Mouse (Mus musculus): ENCODE results near the gene Hoxd3.
A peak's percentile ranks its signal among the peaks of the same experiment; 100 is the strongest.

The Hoxd3 gene

DNA sequence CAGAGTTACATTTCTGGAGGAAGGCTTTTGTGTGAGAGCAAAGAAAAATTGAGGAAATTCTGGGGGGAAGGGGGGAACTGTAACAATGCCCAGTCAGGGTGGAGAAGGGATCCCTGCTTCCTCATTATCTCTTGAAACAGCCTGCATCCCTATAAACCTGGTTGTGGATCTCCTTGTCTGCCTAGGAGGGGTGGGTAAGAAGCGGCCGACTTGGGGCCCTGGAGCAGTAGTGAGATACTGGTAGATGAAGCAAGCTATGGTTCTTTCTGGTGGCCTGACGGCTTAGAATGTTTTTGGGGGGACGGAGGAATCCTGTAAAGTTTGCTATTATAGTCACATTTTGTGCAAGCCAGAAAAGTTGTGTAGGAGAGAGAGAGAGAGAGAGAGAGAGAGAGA, 18.3 kb upstream of the Hoxd3 start:
- no peak for DNase-seq

DNA sequence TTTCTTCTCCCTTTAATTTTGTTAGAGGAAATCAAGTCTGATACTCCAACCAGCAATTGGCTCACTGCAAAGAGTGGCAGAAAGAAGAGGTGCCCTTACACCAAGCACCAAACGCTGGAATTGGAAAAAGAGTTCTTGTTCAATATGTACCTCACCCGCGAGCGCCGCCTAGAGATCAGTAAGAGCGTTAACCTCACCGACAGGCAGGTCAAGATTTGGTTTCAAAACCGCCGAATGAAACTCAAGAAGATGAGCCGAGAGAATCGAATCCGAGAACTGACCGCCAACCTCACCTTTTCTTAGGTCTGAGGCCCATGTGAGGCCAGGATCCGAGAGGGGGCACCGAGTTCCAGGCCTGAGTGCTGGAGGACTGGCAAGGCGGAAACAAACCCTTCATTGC, 17.7 kb upstream of the Hoxd3 start:
- DNase-seq: no peak

DNA sequence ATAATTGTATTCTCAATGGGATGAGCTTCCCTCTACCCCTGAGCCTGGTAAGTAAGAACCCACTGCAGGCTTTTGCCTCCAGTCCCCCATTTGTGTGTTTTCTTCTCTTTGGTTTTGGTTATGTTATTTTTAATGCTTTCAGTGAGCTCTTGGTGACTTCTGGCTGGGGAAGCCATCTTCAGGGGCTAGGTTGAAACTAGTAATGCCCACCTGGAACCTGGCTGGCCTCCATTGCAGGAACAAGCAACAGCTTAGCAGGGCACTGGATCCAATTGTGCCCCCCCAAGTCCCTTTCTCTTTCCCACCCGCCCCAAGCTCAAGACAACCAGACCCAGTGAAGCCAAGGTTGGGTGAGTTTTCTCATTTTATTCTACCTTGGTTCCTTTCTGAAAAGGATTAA, 16.3 kb upstream of the Hoxd3 start:
- no peak for DNase-seq

DNA sequence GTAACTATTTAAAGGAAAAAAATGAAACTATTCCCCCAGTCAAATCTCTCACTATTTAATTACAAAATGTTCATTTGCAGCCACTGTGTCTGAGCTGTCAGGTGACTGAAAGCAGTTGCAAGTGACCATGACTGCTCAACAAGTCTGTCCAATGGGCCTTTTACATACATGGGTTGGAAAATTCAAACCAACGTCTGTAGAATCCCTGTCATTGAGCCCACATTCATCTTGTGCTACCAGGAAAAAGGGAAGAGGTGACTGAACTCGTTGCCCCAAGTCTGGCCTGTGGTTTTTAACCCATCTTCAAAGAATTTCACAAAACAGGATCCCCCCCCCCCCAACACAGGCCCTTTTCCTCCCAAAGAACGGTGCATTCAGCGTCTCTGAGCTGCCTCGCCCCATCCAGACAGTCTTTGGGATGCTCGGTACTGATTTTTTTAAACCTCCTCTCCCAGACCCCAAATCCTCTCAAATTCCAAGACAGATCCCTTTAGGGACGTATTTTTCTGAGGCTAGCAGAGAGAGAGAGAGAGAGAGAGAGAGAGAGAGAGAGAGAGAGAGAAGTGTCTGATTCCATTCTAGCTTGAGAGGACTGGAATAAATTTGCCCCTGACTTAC, 15.8 kb upstream of the Hoxd3 start:
- DNase-seq: no peak

DNA sequence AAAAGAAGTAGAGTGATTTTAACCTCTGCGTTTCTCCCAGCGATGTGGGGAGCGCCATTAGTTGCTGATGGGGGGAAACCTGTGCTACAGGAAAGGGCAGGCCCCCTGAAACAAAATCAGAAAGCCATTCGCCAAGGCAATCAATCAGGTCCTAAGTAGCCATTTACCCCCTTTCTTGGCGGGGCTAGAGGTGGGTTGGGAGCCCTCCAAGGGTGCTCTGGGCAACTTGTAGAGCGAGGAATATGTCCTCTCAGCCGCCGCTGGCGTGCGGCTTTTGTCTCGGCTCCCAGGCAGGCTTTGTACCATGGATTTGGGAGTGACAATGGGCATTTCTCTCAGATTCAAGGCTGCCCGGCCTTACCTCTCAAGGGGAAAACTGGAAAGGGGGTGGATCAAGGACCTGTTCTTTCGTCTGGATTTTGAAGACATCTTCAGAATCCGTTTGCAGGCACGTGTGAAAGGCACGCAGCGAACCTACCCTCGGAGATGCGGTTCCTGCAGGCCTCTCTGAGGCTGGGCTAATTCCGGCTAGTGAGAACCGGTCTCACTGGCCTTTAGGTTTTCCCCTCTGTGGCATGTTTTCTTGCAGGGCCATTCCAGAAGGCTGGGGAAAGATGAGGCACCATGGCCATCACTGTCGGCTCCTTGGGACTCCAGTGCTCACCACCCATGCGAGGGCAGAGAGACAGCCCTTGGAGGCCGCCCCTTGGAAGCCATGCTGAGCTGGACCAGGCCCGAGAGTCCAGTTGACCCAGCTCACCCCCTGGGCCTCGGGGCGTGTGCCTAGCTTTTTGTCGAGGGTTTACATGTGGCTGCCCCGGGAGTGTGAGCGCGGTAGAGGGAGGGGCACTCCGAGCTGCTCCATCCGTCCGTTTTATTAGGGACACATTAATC, 15.0 kb upstream of the Hoxd3 start:
- no peak for DNase-seq

DNA sequence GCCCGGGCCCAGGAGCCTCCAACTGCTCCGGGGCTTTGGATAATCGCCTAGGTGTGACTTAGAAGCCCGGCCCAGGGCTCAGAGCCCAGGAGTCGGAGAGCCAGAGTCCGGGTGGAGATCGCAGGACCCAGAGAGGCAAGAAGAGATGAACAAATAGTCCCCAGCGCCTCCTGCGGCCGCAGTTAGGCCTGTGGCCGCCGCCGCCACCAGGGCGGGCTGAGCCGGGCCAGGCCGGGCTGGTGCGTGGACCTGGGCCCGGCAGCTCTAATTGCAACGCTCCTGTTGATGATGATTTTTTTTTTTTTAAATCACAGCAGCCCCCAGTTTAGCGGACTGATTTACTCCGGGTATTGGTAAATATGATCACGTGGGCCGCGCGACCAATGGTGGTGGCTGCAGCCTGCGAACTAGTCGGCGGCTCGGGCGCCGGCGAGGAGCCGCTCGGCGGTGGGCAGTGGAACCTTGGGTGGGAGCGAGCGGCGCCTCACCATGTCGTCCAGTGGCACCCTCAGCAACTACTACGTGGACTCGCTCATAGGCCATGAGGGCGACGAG, 14.1 kb upstream of the Hoxd3 start, which contains the start of gene Hoxd9:
Hoxd9 (plus strand) TSS at position 161 of the 555 bp plus-strand sequence.
- no peak for DNase-seq

DNA sequence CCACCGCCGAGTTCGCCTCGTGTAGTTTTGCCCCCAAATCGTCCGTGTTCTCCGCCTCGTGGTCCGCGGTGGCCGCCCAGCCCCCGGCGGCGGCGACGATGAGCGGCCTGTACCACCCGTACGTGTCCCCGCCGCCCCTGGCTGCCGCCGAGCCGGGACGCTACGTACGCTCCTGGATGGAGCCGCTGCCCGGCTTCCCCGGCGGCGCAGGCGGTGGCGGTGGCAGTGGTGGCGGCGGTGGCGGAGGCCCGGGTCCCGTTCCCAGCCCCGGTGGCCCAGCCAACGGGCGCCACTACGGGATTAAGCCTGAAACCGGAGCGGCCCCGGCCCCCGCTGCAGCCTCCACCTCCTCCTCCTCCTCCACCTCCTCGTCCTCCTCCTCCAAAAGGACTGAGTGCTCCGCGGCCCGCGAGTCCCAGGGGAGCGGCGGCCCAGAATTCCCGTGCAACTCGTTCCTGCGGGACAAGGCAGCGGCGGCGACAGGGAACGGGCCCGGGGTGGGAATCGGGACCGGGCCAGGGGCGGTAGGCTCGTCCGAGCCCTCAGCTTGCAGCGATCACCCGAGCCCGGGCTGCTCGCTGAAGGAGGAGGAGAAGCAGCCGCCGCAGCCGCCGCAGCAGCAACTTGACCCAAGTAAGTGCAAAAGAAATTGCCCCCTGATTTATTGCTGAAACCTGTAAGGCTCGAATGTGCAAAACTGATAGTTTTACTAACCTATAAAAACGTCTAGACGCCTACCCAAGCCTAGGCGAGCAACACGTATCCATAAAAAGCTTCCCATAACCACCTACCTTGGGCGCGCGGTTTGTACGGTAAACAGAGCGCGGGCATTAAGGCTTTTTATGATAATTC, 13.3 kb upstream of the Hoxd3 start:
- DNase-seq: no peak

DNA sequence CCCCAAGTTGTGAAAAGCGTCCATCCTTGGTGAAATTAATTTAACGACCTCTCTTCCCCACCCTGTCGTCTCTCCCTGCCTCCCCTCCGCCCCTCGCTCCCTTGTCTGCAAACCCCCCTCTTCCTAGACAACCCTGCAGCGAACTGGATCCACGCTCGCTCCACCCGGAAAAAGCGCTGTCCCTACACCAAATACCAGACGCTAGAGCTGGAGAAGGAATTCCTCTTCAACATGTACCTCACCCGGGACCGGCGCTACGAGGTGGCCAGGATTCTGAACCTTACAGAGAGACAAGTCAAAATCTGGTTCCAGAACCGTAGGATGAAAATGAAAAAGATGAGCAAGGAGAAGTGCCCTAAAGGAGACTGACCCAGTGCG, 12.7 kb upstream of the Hoxd3 start:
- no peak for DNase-seq

DNA sequence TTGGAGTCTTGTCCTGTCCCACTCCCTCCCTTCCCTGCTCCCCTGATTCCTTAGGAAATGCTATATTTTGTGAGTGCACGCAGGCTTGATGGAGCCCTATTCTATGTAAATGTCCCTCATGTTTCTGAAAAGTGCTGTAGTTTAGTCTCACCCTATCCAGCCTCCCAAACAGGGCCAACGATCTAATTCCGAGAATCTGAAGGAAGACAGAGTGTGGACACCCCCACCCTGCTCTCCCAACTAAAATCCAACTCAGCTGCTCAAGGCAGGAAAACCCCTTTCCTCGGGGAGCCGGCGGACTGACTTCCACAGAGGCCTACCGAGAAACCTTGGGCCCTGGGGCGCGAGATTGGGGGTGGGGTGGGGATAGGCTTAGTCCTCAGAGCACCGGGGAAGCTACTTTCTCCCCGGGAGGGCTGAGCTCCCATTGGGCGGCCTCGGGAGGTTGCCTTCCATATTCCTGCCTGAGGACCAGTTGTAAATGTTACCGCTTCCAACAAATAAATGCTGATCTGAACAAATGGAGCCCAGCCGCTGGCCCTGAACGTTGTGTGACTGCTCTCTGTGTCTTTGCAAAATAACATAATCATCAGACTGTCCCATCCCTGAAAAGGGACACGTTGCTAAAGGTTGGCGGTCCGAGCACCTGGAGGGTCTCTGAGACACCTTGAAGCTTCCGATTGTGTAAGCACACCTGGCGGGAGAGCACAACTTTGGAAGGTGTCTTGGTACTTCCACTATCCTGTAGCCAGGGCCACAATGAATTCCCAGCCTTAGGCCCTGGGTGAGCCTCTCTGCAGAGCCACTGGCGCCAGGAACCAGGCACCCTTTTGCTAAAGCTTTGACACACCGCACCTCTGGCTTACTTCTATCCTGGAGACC, 11.8 kb upstream of the Hoxd3 start:
- no peak for DNase-seq

DNA sequence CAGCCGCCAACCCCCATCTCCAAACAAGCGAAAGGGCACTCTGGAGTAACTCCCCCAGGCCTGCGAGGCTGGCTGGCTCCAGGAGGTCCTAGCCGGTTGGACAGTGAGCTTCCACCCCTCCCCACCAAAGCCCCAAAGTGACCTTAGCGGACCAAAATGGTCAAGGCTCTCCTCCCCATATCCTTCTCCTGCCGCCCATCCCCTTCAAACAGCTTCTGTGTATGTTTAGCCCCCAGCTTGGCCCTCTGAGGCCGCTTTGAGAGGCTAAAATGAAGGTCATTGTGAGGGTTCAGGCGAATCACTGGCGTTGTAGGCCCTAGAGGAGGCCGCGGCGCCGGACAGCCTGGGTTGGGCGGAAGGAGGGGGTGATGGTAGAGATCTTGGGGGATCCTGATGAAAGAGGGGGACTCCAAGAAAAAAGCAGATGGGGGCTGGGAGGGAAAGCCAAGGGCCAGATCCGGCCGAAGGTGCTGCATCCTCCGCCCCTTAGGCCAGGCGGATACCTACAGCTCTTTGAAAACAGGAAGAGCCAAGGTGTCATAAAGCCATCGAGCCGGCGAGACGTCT, 11.1 kb upstream of the Hoxd3 start:
- no peak for DNase-seq

DNA sequence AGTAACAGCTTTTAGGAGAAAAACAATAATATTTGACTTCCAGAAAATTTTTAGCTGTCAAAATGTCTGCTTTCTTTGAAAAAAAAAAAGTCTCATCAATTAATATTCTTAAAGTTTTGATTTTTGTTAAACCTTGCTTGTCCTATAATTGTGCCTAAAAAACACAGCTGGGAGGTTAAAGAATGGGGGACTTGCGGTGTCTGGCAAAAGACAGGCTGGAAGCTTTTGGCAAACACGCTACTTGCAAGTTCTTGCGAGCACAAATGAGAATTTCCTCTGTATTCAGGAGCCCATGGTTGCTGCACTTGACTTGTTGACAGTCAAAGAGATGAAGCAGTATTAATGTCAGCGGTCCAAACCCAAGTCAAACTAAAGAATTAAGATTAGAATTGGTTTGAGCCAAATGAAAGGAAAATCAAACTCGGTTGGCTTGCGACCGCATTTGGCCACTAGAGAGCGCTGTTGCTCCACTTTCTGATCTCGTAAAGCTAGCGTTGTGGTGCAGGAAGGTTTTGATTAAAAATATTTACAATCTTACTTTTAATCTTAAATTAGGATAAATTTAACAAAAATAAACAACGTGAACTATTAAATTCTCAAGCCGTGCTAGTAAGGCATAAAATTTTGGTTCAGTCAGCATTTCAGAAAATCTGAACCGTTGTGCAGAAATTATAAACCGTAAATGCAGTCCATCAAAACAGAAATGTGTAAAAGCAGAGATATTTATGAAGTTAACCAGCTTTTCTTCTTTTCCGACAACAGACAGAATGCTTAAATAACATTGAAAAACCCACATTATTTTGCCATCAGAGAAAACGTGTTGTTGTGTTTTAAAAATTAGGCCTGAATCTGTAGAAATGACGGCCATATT, 9.5 kb upstream of the Hoxd3 start:
- peak; percentile 83 for DNase-seq

DNA sequence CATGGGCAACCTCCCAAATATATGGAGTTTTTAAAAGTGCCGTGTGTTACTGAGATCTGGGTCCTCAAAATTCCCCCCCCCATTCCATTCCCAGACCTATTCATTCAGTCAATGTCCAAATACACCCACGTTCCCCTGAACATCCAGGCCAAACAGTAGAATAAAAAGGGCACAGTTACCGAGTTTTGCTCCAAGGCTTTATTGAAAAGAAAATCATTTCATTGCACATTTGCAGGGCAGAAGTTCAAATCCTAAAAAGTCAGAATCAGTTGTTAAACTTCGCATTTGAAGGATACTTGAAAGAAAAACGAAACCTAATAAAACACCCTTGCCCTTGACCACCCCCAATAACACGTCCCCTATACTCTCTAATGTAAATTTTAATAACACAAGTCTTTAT, 8.9 kb upstream of the Hoxd3 start:
- DNase-seq: no peak

DNA sequence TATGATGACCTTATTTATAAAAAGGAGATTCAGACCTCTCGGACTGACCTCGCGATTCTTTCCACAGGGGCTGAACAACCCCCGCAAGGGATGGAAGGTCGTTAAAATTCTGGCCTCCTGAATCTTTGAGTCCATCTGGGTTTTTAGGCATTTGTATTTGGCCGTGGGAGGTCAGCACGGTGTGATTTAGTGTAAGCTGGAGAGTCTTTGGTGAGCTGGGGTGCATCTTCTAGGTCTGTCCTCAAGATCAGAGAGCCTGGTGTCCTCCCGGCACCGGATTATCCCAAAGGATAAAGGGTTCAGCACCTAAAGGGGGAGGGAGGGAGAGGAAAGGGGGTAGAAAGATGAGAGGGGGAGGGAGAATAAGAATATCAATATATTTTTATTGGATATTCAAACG, 8.4 kb upstream of the Hoxd3 start:
- DNase-seq: no peak

DNA sequence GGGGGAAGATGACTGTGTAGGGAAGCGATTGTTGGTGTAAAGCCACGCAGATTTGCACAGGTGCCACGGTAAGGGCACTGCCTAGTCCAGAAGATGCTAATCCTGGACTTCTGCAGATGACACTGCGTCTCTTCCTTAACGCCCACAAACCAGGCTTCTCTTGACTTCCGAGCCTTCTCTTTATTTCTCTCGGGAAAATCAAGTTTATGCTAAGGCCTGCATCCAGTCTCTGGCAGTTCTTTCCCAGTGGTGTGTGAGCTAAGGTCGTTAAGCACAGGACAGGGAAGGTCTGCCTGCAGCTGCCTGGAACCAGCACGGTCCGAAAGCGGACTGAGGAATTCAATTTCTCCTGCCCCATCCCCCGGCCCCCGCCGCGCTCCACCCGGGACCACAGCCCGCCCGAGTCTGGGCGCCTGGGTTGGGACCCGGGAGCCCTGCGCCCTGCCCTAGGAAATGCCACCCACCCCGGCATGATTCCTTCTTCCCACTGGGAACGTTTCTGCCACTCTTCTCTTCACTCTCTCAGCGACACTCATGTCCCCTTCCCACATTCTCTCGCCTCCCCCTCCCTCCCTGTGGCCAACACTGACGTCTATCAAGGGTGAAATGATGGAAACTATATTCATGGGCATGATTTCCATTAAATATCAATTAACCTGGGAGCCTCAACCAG, 7.9 kb upstream of the Hoxd3 start:
- DNase-seq: no peak

DNA sequence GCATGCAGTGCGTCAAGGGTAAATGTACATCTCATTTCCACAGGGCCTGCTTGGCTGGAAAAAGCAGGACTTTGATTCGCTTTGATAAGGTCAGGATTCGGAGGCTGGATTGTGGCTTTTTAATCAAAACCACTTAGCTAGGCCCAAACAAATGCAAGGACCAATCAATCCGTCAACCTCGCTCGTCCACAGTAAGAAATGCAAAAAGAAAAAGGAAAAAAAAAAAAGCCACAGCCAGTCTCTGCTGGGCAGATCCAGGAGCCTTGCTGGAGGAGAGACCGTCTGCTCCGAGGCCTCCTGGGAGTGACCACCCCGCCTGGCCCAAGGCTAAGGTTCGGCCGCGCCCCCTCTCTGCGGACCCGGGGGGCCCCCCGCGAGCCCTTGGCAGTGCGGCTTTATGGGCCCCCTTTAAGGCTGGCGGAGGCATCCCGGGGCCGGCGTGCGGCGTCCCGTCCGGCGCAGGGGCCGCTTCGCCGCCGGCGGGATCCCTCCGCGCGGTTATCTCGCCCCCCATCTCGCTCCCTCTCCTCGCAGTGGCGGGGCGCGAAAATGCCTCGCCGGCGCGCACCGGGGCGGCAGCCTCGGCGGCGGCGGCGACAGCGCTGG, 7.2 kb upstream of the Hoxd3 start, which contains the start of gene Hoxd8:
Hoxd8 (plus strand) TSS at position 223 of the 606 bp plus-strand sequence.
- no peak for DNase-seq

DNA sequence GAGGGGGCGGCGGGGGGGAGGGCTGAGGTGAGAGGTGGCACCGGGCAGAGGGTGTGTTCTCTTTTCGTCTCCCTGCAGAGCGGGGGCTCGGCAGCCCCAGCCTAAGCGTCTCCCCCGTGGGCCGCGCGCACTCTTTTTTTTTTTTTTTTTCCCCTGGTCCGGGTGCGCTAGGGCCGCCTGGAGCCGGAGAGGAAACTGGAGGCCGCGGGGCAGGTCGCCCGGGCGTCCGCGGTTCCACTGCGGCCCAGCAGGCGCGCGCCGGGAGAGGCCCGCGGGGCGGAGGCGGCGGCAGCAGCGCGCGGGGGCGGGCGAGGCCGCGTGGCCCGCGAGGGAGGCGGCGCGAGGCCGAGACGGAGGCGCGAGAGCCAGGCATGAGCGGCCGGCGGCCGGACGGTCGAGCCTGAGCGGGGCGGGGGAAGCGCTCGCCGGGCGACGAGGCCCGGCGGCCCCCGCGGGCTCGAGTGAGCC, 6.7 kb upstream of the Hoxd3 start:
- no peak for DNase-seq

DNA sequence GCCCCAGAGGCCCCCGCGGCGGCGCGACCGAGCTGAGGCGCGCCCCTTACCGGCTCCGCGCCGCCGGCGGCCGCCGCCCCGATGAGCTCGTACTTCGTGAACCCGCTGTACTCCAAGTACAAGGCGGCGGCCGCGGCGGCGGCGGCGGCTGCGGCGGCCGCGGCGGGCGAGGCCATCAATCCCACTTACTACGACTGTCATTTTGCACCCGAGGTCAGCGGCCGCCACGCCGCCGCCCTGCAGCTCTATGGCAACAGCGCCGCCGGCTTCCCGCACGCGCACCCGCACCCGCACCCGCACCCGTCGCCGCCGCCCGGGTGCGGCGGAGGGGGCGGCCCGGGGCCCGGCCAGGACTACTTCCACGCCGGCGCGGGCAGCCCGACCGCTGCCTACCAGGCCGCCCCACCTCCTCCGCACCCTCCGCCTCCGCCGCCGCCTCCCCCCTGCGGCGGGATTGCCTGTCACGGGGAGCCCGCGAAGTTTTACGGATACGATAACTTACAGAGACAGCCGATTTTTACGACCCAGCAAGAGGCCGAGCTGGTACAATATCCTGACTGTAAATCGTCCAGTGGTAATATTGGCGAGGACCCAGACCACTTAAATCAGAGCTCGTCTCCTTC, 6.1 kb upstream of the Hoxd3 start:
- no peak for DNase-seq

DNA sequence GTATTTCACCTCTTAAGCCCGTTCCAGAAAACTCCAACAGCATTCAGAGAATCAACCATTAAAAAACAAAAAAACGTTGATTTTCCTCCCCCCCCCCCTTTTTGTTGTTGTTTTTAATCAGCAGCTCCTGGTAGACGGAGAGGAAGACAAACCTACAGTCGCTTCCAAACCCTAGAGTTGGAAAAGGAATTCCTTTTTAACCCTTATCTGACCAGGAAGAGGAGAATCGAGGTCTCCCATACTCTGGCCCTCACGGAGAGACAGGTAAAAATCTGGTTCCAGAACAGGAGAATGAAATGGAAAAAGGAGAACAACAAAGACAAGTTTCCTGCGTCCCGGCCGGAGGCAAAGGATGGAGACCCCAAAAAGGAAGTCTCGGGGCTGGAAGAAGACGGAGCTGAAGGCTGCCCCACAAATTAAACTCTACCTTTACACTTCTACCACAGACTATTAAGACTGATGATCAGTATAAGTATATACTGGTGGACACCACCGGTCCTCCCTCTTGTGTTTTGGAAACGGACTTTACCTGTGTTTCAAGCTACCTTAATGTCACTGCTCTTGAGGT, 5.2 kb upstream of the Hoxd3 start:
- no peak for DNase-seq

DNA sequence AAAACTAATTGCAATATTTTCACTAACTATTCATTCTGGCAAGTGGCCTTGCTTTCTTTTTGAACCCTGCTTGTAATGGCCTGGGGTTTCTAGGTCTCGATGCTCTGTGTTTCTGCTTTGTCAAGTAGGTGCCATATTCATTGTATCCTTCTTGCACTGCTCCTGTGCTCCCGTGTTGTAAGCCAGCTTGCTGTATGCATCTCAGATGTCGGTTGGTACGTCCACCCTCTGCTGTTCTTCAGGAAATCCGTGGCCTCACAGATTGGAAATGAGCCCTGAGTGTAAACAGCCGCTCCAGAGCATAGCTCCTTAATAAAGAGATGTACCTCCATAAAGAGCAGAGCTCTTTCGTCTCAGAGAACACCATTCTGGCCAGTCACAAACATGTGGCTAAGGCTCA, 4.1 kb upstream of the Hoxd3 start:
- DNase-seq: no peak

Measured in lung, postnatal 36 days (tissue).